Mouse (Mus musculus) layer of hippocampus, postnatal 25 days (tissue): Measurements from ENCODE around the gene Tmem109. TPM values are rescaled to one million over a fixed set of nuclear protein-coding genes. Genes with fewer than 3 reads are reported as not detected.
A peak's percentile ranks its signal among the peaks of the same experiment; 100 is the strongest.

ENCODE experiments used
- DNase-seq, 2 experiments: peaks; one replicate each; pipeline ENCODE4 v3.0.0; 2022; ENCODE audit warnings: mixed read lengths in 2 of 2, low spot score in 1 of 2; ENCODE audit errors: extremely low spot score in 1 of 2
- total RNA-seq, 2 experiments: library from RNA; stranded (reverse); gene quantifications; 2 replicates each; pipeline ENCODE4 v1.2.3; 2021

Gene Tmem109
- 10 to 100 TPM; 47.6 to 59.2 TPM for total RNA-seq

- peak; percentile 85 to 91 for DNase-seq
Measured at GRCm38 (mm10) chr19:10881426-10882154, at the start of gene Tmem109. Tmem109 (minus strand) TSS chr19:10882001.

GRCm38 (mm10) chr19:10930641-10931040 lies 48.8 kb upstream of the Tmem109 start:
- no peak for DNase-seq

GRCm38 (mm10) chr19:10926666-10927065 lies 44.9 kb upstream of the Tmem109 start:
- no peak for DNase-seq

GRCm38 (mm10) chr19:10926123-10926621 lies 44.4 kb upstream of the Tmem109 start:
- DNase-seq: no peak

GRCm38 (mm10) chr19:10924220-10924619 lies 42.4 kb upstream of the Tmem109 start:
- no peak for DNase-seq

GRCm38 (mm10) chr19:10921058-10921457 lies 39.3 kb upstream of the Tmem109 start:
- no peak for DNase-seq

GRCm38 (mm10) chr19:10920532-10920931 lies 38.7 kb upstream of the Tmem109 start, which contains the start of gene Zp1:
Zp1 (minus strand) TSS chr19:10920632.
- DNase-seq: no peak

- no peak for DNase-seq
Measured at GRCm38 (mm10) chr19:10918321-10918991, 36.7 kb upstream of the Tmem109 start.

- no peak for DNase-seq
Measured at GRCm38 (mm10) chr19:10916506-10916905, 34.7 kb upstream of the Tmem109 start.

GRCm38 (mm10) chr19:10914870-10915269 lies 33.1 kb upstream of the Tmem109 start:
- no peak for DNase-seq

GRCm38 (mm10) chr19:10914291-10914690 lies 32.5 kb upstream of the Tmem109 start:
- DNase-seq: no peak

- no peak for DNase-seq
Measured at GRCm38 (mm10) chr19:10909087-10909721, 27.4 kb upstream of the Tmem109 start.

- DNase-seq: peak in 1 of 2 experiments; percentile 46
Measured at GRCm38 (mm10) chr19:10907891-10908290, 26.1 kb upstream of the Tmem109 start.

GRCm38 (mm10) chr19:10905728-10906000 lies 23.9 kb upstream of the Tmem109 start:
- no peak for DNase-seq

- peak in 1 of 2 experiments; percentile 34 for DNase-seq
Measured at GRCm38 (mm10) chr19:10904927-10905727, 23.3 kb upstream of the Tmem109 start.

GRCm38 (mm10) chr19:10904512-10904911 lies 22.7 kb upstream of the Tmem109 start:
- DNase-seq: no peak

- DNase-seq: no peak
Measured at GRCm38 (mm10) chr19:10901046-10901445, 19.2 kb upstream of the Tmem109 start.

GRCm38 (mm10) chr19:10900315-10900714 lies 18.5 kb upstream of the Tmem109 start:
- no peak for DNase-seq

GRCm38 (mm10) chr19:10897491-10897890 lies 15.7 kb upstream of the Tmem109 start:
- DNase-seq: no peak

GRCm38 (mm10) chr19:10896849-10897248 lies 15.0 kb upstream of the Tmem109 start:
- no peak for DNase-seq

GRCm38 (mm10) chr19:10895708-10896107 lies 13.9 kb upstream of the Tmem109 start:
- DNase-seq: no peak
